35 mouse cellular contexts compared by ENCODE assay signal in genomic region chr12:110813624-110814023, GRCm38 (mm10).
"Had no signal": no experiment of that assay in that cellular context is flagged by ENCODE, and none has a peak within 500 bp of the region (broad histone marks: within the 10 kb centered on the region; RNA-seq: fewer than 3 reads in every experiment).

No protein-coding gene starts in this region.

- H3K36me3 ChIP-seq: heart, embryonic 10.5 days; heart, embryonic 12.5 days; heart, embryonic 15.5 days; intestine, embryonic 15.5 days; kidney, embryonic 15.5 days had no signal

- H3K27me3 ChIP-seq: heart, embryonic 12.5 days; heart, embryonic 13.5 days; heart, embryonic 15.5 days; hindbrain, embryonic 12.5 days; hindbrain, embryonic 13.5 days; hindbrain, embryonic 15.5 days; intestine, embryonic 15.5 days; kidney, embryonic 15.5 days had no signal

- H3K4me1 ChIP-seq: heart, embryonic 15.5 days; hindbrain, embryonic 12.5 days; hindbrain, embryonic 15.5 days had no signal

- ATAC-seq: hindbrain, embryonic 16.5 days; hindbrain, postnatal 0 days; inflammation-experienced regulatory T-cells, adult 6 months; intestine, embryonic 15.5 days; intestine, embryonic 16.5 days; intestine, postnatal 0 days had no signal

- H3K4me2 ChIP-seq: heart, embryonic 11.5 days; heart, embryonic 12.5 days; heart, embryonic 13.5 days; heart, embryonic 15.5 days; hindbrain, embryonic 12.5 days; hindbrain, embryonic 13.5 days; hindbrain, embryonic 14.5 days; hindbrain, embryonic 15.5 days; intestine, embryonic 15.5 days; kidney, embryonic 15.5 days had no signal

- DNase-seq: heart, postnatal 10 days; heart, postnatal 14 days; heart, postnatal 36 days; heart, postnatal 4 days; kidney, adult 11 months; kidney, adult 18-20 months; kidney, adult 2 months; kidney, adult 8-10 months; kidney, adult 9 months; kidney, postnatal 10 days; kidney, postnatal 14 days; kidney, postnatal 25 days; kidney, postnatal 36 days; kidney, postnatal 4 days; layer of hippocampus, adult 9-11 months; layer of hippocampus, postnatal 36 days had no signal

- H3K9ac ChIP-seq: heart, embryonic 12.5 days; heart, embryonic 13.5 days; heart, embryonic 15.5 days; hindbrain, embryonic 12.5 days; hindbrain, embryonic 13.5 days; hindbrain, embryonic 14.5 days; hindbrain, embryonic 15.5 days; intestine, embryonic 15.5 days; kidney, embryonic 15.5 days had no signal

- H3K9me3 ChIP-seq: heart, embryonic 10.5 days; heart, embryonic 12.5 days; heart, embryonic 13.5 days; heart, embryonic 15.5 days; hindbrain, embryonic 10.5 days; hindbrain, embryonic 12.5 days; hindbrain, embryonic 13.5 days; hindbrain, embryonic 15.5 days; intestine, embryonic 15.5 days; kidney, embryonic 15.5 days had no signal

- H3K4me3 ChIP-seq: heart, embryonic 10.5 days; heart, embryonic 12.5 days; heart, embryonic 13.5 days; heart, embryonic 15.5 days; hindbrain, embryonic 10.5 days; hindbrain, embryonic 12.5 days; hindbrain, embryonic 13.5 days; hindbrain, embryonic 15.5 days; intestine, embryonic 15.5 days; kidney, embryonic 15.5 days; layer of hippocampus, adult 2 months had no signal

- H3K27ac ChIP-seq: heart, embryonic 10.5 days; heart, embryonic 13.5 days; heart, embryonic 15.5 days; hindbrain, embryonic 10.5 days; hindbrain, embryonic 12.5 days; hindbrain, embryonic 13.5 days; hindbrain, embryonic 14.5 days; hindbrain, embryonic 15.5 days; hindbrain, postnatal 0 days; intestine, embryonic 15.5 days; kidney, embryonic 15.5 days; kidney, postnatal 0 days; layer of hippocampus, adult 2 months had no signal
